8 mouse cellular contexts compared by ENCODE assay signal in genomic region chr9:122655583-122655982, GRCm38 (mm10).
DNase-seq lines count a peak whose midpoint lies in the region; TF ChIP-seq lines count a peak whose summit lies in the region.

No protein-coding gene starts in this region.

- H3K27ac ChIP-seq in ES-E14 (ENCODE audit: insufficient read depth, low read depth, low read length, poor library complexity, severe bottlenecking), result no peak overlapping the region

- H3K4me1 ChIP-seq in ES-E14 (ENCODE audit: control insufficient read depth in 2 of 2, insufficient read depth in 2 of 2, low read length in 2 of 2, poor library complexity in 1 of 2), result no peaks in the 10 kb centered on the region

- DNase-seq in heart, postnatal 14 days, result peak; percentile 74
- DNase-seq in heart, adult 9 months (ENCODE audit: low spot score in 2 of 2), result no peak
- no peak for DNase-seq in ES-E14 (ENCODE audit: low read depth, low spot score)
- DNase-seq in gastrocnemius, postnatal 25 days, result peak; percentile 15
- DNase-seq in naive thymus-derived CD4-positive, alpha-beta T cell, adult 2 months (ENCODE audit: low read depth), result peak; percentile 9
- no peak for DNase-seq in embryo, embryonic 10 days (ENCODE audit: low spot score)
- DNase-seq in embryo, embryonic 9.5 days (ENCODE audit: extremely low spot score), result no peak
- DNase-seq in right cerebral cortex, adult 2 months (ENCODE audit: low spot score in 2 of 2), result no peak

- H3K4me3 ChIP-seq in ES-E14 (ENCODE audit: insufficient read depth in 1 of 2, low read depth in 1 of 2, low read length in 2 of 2, poor library complexity in 1 of 2, severe bottlenecking in 1 of 2), result no peak overlapping the region

- no peaks in the 10 kb centered on the region for H3K36me3 ChIP-seq in ES-E14 (ENCODE audit: control insufficient read depth, insufficient read depth, low read length, poor library complexity, severe bottlenecking)

- in situ Hi-C loops in ES-E14 (cut with MboI; ENCODE audit: low sequenced_read_pairs in 2 of 2, unreplicated experiment in 2 of 2), result no loop called here

- H3K9ac ChIP-seq in ES-E14 (ENCODE audit: insufficient read depth, low read depth, low read length, poor library complexity, severe bottlenecking), result no peak overlapping the region

- intact Hi-C loops in heart, postnatal 14 days (cut with DNase I), result no loop called here

- no peaks in the 10 kb centered on the region for H3K9me3 ChIP-seq in ES-E14 (ENCODE audit: control insufficient read depth, insufficient read depth, low read depth, low read length)

TF ChIP-seq in ES-E14, 5 proteins besides CTCF, POLR2A, EP300 and RAD21:
- peak; percentile 27; the same call in 1 of the 2 replicates for TF ChIP-seq ZC3H11A (IDR thresholded peaks at IDR 0.05; ENCODE audit: borderline replicate concordance, low read depth, low read length)
- TF ChIP-seq MAFK (IDR thresholded peaks at IDR 0.05; ENCODE audit: insufficient read depth, low read depth, low read length), result no peak
- no peak for TF ChIP-seq HCFC1 (IDR thresholded peaks at IDR 0.05; ENCODE audit: borderline replicate concordance, insufficient read depth, low read length)
- no peak for TF ChIP-seq ZNF384 (IDR thresholded peaks at IDR 0.05; ENCODE audit: low read depth, low read length)
- TF ChIP-seq CHD2 (IDR thresholded peaks at IDR 0.05; ENCODE audit: low read depth, low read length), result no peak

Comparison
In these comparisons a context has a peak if more than half of its experiments do, and no peak if none do; other contexts are left out.
1. DNase-seq: peak in heart, postnatal 14 days (2 of 2), gastrocnemius, postnatal 25 days (single experiment) and naive thymus-derived CD4-positive, alpha-beta T cell, adult 2 months (single experiment); none in heart, adult 9 months (0 of 2), ES-E14 (single experiment), embryo, embryonic 10 days (single experiment), embryo, embryonic 9.5 days (single experiment) and right cerebral cortex, adult 2 months (0 of 2).